Mouse (Mus musculus): Measurements from ENCODE around the gene Spast. TPM values are rescaled to one million over a fixed set of nuclear protein-coding genes. Genes with fewer than 3 reads are reported as not detected.

Gene Spast
- polyA plus RNA-seq, 1 experiment: 81.7 TPM

- TF ChIP-seq POLR2A (IDR thresholded peaks at IDR 0.05; ENCODE audit: borderline replicate concordance, extremely low read depth, insufficient read depth, insufficient read length, poor library complexity, severe bottlenecking) (no peak), CTCF (IDR thresholded peaks at IDR 0.05; ENCODE audit: borderline replicate concordance, extremely low read depth, insufficient read depth, insufficient read length) (no peak)
- DNase-seq (ENCODE audit: low read depth): no peak
Measured at GRCm38 (mm10) chr17:74397173-74397572, 58.4 kb downstream of the Spast start.

- DNase-seq (ENCODE audit: low read depth): no peak
- TF ChIP-seq POLR2A (IDR thresholded peaks at IDR 0.05; ENCODE audit: borderline replicate concordance, extremely low read depth, insufficient read depth, insufficient read length, poor library complexity, severe bottlenecking) (no peak), CTCF (IDR thresholded peaks at IDR 0.05; ENCODE audit: borderline replicate concordance, extremely low read depth, insufficient read depth, insufficient read length) (no peak)
Measured at GRCm38 (mm10) chr17:74402486-74403222, 63.9 kb downstream of the Spast start.

- TF ChIP-seq CTCF (IDR thresholded peaks at IDR 0.05; ENCODE audit: borderline replicate concordance, extremely low read depth, insufficient read depth, insufficient read length) (no peak), POLR2A (IDR thresholded peaks at IDR 0.05; ENCODE audit: borderline replicate concordance, extremely low read depth, insufficient read depth, insufficient read length, poor library complexity, severe bottlenecking) (no peak)
- DNase-seq (ENCODE audit: low read depth): no peak
Measured at GRCm38 (mm10) chr17:74406487-74406886, 67.7 kb downstream of the Spast start.

GRCm38 (mm10) chr17:74409722-74410121 lies 70.9 kb downstream of the Spast start:
- DNase-seq (ENCODE audit: low read depth): peak; percentile 28
- peak; percentile 31; the same call in 1 of the 2 replicates for TF ChIP-seq CTCF (IDR thresholded peaks at IDR 0.05; ENCODE audit: borderline replicate concordance, extremely low read depth, insufficient read depth, insufficient read length)
- TF ChIP-seq POLR2A (IDR thresholded peaks at IDR 0.05; ENCODE audit: borderline replicate concordance, extremely low read depth, insufficient read depth, insufficient read length, poor library complexity, severe bottlenecking): no peak

- DNase-seq (ENCODE audit: low read depth): no peak
- TF ChIP-seq POLR2A (IDR thresholded peaks at IDR 0.05; ENCODE audit: borderline replicate concordance, extremely low read depth, insufficient read depth, insufficient read length, poor library complexity, severe bottlenecking): no peak
Measured at GRCm38 (mm10) chr17:74413324-74413723, 74.5 kb downstream of the Spast start.

GRCm38 (mm10) chr17:74414671-74415070 lies 75.9 kb downstream of the Spast start:
- no peak for DNase-seq (ENCODE audit: low read depth)
- TF ChIP-seq POLR2A (IDR thresholded peaks at IDR 0.05; ENCODE audit: borderline replicate concordance, extremely low read depth, insufficient read depth, insufficient read length, poor library complexity, severe bottlenecking) (no peak), CTCF (IDR thresholded peaks at IDR 0.05; ENCODE audit: borderline replicate concordance, extremely low read depth, insufficient read depth, insufficient read length) (no peak)

- DNase-seq (ENCODE audit: low read depth): no peak
- TF ChIP-seq CTCF (IDR thresholded peaks at IDR 0.05; ENCODE audit: borderline replicate concordance, extremely low read depth, insufficient read depth, insufficient read length) (no peak), POLR2A (IDR thresholded peaks at IDR 0.05; ENCODE audit: borderline replicate concordance, extremely low read depth, insufficient read depth, insufficient read length, poor library complexity, severe bottlenecking) (no peak)
Measured at GRCm38 (mm10) chr17:74416841-74417360, 78.1 kb downstream of the Spast start.

- no peak for DNase-seq (ENCODE audit: low read depth)
- TF ChIP-seq POLR2A (IDR thresholded peaks at IDR 0.05; ENCODE audit: borderline replicate concordance, extremely low read depth, insufficient read depth, insufficient read length, poor library complexity, severe bottlenecking) (no peak), CTCF (IDR thresholded peaks at IDR 0.05; ENCODE audit: borderline replicate concordance, extremely low read depth, insufficient read depth, insufficient read length) (no peak)
Measured at GRCm38 (mm10) chr17:74418171-74418570, 79.4 kb downstream of the Spast start.

- DNase-seq (ENCODE audit: low read depth): no peak
- TF ChIP-seq POLR2A (IDR thresholded peaks at IDR 0.05; ENCODE audit: borderline replicate concordance, extremely low read depth, insufficient read depth, insufficient read length, poor library complexity, severe bottlenecking) (no peak), CTCF (IDR thresholded peaks at IDR 0.05; ENCODE audit: borderline replicate concordance, extremely low read depth, insufficient read depth, insufficient read length) (no peak)
Measured at GRCm38 (mm10) chr17:74420656-74421055, 81.9 kb downstream of the Spast start.

GRCm38 (mm10) chr17:74424401-74425005 lies 85.7 kb downstream of the Spast start:
- DNase-seq (ENCODE audit: low read depth): peak; percentile 85
- no peak for TF ChIP-seq POLR2A (IDR thresholded peaks at IDR 0.05; ENCODE audit: borderline replicate concordance, extremely low read depth, insufficient read depth, insufficient read length, poor library complexity, severe bottlenecking)
- no peak for TF ChIP-seq CTCF (IDR thresholded peaks at IDR 0.05; ENCODE audit: borderline replicate concordance, extremely low read depth, insufficient read depth, insufficient read length)

GRCm38 (mm10) chr17:74430074-74430473 lies 91.3 kb downstream of the Spast start:
- no peak for DNase-seq (ENCODE audit: low read depth)

GRCm38 (mm10) chr17:74431481-74431880 lies 92.7 kb downstream of the Spast start:
- TF ChIP-seq CTCF (IDR thresholded peaks at IDR 0.05; ENCODE audit: borderline replicate concordance, extremely low read depth, insufficient read depth, insufficient read length) (no peak), POLR2A (IDR thresholded peaks at IDR 0.05; ENCODE audit: borderline replicate concordance, extremely low read depth, insufficient read depth, insufficient read length, poor library complexity, severe bottlenecking) (no peak)
- DNase-seq (ENCODE audit: low read depth): peak; percentile 35

More at GRCm38 (mm10) chr17:74430074-74430473, 91.3 kb downstream of the Spast start:
- no peak for TF ChIP-seq POLR2A (IDR thresholded peaks at IDR 0.05; ENCODE audit: borderline replicate concordance, extremely low read depth, insufficient read depth, insufficient read length, poor library complexity, severe bottlenecking)
- TF ChIP-seq CTCF (IDR thresholded peaks at IDR 0.05; ENCODE audit: borderline replicate concordance, extremely low read depth, insufficient read depth, insufficient read length): no peak

All from brain, embryonic 14.5 days (tissue).